Mouse (Mus musculus) embryonic facial prominence, embryonic 14.5 days (tissue): Measurements from ENCODE around the gene Gm11027. TPM values are rescaled to one million over a fixed set of nuclear protein-coding genes. Genes with fewer than 3 reads are reported as not detected.

Experiments used
- ATAC-seq: fragments of 200-750 bp; cut with Nextera tagmentation; 2 replicates; pipeline ENCODE4 v1.8.0; 2017; ENCODE audit warnings: low read depth, moderate number of reproducible peaks, moderate TSS enrichment
- DNase-seq: peaks from one replicate; pipeline ENCODE4 v3.0.0-alpha.2; 2015; ENCODE audit warnings: low spot score
- H3K27ac ChIP-seq: fragments of 300-500 bp; sonication (generic); replicated peaks from 2 replicates; pipeline ENCODE4 v1.5.1; 2014; ENCODE audit warnings: low read depth, mild to moderate bottlenecking, low read length, moderate library complexity
- H3K27me3 ChIP-seq: fragments of 300-500 bp; sonication (generic); replicated peaks from 2 replicates; pipeline ENCODE4 v1.6.1; 2014; ENCODE audit warnings: low read length; ENCODE audit not compliant: control insufficient read depth, insufficient read depth
- H3K36me3 ChIP-seq: fragments of 300-500 bp; sonication (generic); 2 replicates; pipeline ENCODE4 v1.6.1; 2014; ENCODE audit warnings: low read length, mixed read lengths; ENCODE audit not compliant: control insufficient read depth, insufficient read depth
- H3K4me1 ChIP-seq: fragments of 300-500 bp; sonication (generic); 2 replicates; pipeline ENCODE4 v1.6.1; 2014; ENCODE audit warnings: antibody characterized with exemption, low read length; ENCODE audit not compliant: control insufficient read depth, insufficient read depth
- H3K4me2 ChIP-seq: fragments of 300-500 bp; sonication (generic); 2 replicates; pipeline ENCODE4 v1.6.1; 2014; ENCODE audit warnings: low read depth, mild to moderate bottlenecking, low read length, moderate library complexity, mixed read lengths
- H3K4me3 ChIP-seq: fragments of 300-500 bp; sonication (generic); 2 replicates; pipeline ENCODE4 v1.5.1; 2014; ENCODE audit warnings: low read depth, mild to moderate bottlenecking, low read length
- H3K9ac ChIP-seq: fragments of 300-500 bp; sonication (generic); 2 replicates; pipeline ENCODE4 v1.6.1; 2014; ENCODE audit warnings: low read depth, mild to moderate bottlenecking, low read length, moderate library complexity, mixed read lengths
- H3K9me3 ChIP-seq: fragments of 300-500 bp; sonication (generic); 2 replicates; pipeline ENCODE4 v1.6.1; 2016; ENCODE audit warnings: low read length; ENCODE audit not compliant: control insufficient read depth
- WGBS: fragments of 180-500 bp; shearing (Covaris S2); extraction: QIAGEN DNeasy Blood & Tissue Kit; methylation state at CpG from one replicate; pipeline ENCODE4 v1.1.7; 2014; 5-methylcytosine and 5-hydroxymethylcytosine counted together
- microRNA-seq: library from miRNA; unstranded; fragments of <30 nt; microRNA quantifications from one replicate; pipeline ENCODE4, GENCODE M21; 2016; ENCODE audit warnings: borderline number of aligned reads
- polyA plus RNA-seq: library from polyadenylated mRNA; unstranded; fragments of >200 nt; fragmentation: Nextera tagmentation; extraction: Ambion mirVana; gene quantifications from 2 replicates; pipeline ENCODE4 v1.2.1, GENCODE M21; 2014

Gene Gm11027
- polyA plus RNA-seq, 1 experiment from 2014 or later: not detected

DNA sequence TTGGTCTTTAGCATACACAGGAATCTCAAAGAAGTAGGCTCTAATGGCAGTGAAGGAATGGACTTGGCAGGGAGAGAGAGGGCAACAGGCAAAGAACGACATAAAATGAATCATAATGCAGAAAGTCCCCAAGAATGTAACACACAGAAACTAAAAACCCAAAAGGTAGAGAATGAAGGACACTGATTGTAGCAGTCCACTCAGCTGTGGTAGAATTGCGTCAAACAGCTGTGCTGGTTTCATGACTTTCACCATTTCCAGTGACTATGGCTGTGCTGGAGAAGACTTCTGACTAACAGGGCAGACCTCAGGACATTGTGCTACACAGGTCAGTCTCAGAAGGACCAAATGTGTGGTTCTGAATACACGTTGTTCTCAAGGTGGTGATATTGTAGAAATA lies 32.7 kb downstream of the Gm11027 start:
- no peaks in the 10 kb centered on the region for H3K9me3 ChIP-seq
- 88% methylated on average over 3 of the region's 3 CpGs for WGBS
- ATAC-seq (no peak), DNase-seq (no peak)
- H3K9ac ChIP-seq: no peak overlapping the region
- H3K4me3 ChIP-seq: no peak overlapping the region
- H3K4me1 ChIP-seq: no peaks in the 10 kb centered on the region
- no peak overlapping the region for H3K4me2 ChIP-seq
- H3K27me3 ChIP-seq: no peaks in the 10 kb centered on the region
- no peaks in the 10 kb centered on the region for H3K36me3 ChIP-seq
- no peak overlapping the region for H3K27ac ChIP-seq

GRCm38 (mm10) chr12:116308612-116309011 lies 33.4 kb downstream of the Gm11027 start:
- Histone ChIP-seq H3K27me3 (no peaks in the 10 kb centered on the region), H3K36me3 (no peaks in the 10 kb centered on the region), H3K4me2 (no peak overlapping the region), H3K9ac (no peak overlapping the region), H3K4me1 (no peaks in the 10 kb centered on the region), H3K27ac (no peak overlapping the region), H3K9me3 (no peaks in the 10 kb centered on the region), H3K4me3 (no peak overlapping the region)
- no peak for ATAC-seq
- DNase-seq: no peak
- WGBS: 72% methylated on average over 2 of the region's 2 CpGs

DNA sequence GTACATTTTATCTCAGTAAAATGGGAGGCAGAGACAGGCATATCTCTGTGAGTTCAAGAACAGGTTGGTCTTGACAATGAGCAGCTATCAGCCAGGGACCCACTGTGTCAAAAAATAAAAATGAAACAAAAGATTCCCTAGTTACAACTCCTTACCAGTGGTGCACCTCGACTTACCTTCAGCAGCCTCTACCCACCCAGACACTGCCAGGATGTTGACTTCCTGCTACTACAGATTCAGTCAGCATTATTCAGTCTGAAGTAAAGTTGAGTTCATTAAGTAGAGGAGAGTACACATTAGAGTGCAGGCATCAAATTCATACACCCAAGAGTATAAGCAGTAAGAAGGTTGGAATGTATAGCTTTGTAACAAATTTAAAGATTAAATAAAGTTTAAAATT lies 38.6 kb downstream of the Gm11027 start:
- H3K9me3 ChIP-seq: no peaks in the 10 kb centered on the region
- no peaks in the 10 kb centered on the region for H3K27me3 ChIP-seq
- H3K9ac ChIP-seq: no peak overlapping the region
- no peak overlapping the region for H3K4me2 ChIP-seq
- no peaks in the 10 kb centered on the region for H3K36me3 ChIP-seq
- ATAC-seq (no peak), DNase-seq (no peak)
- H3K27ac ChIP-seq: no peak overlapping the region
- 88% methylated on average over 1 of the region's 1 CpGs for WGBS
- no peaks in the 10 kb centered on the region for H3K4me1 ChIP-seq
- no peak overlapping the region for H3K4me3 ChIP-seq

DNA sequence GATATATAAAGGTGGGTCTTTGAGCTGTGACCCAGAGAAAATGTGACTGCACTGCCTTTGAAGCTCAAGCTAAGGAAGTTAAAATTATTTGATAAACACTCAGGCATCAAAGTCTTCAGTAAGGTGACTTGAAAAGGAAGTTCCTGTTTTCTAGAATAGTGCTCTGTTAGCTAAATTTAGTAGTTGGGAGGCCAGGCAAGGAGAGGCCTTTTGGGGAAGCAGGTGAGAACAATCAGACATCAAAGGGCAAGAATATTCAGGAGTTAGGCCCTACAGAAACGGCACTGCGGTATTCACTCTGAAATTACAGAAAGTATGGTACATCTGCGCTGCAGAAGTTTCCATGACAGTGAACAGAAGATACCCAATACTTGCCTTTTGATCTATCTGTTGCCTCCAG lies 40.3 kb downstream of the Gm11027 start:
- no peak for DNase-seq
- Histone ChIP-seq H3K4me1 (no peaks in the 10 kb centered on the region), H3K4me3 (no peak overlapping the region), H3K27me3 (no peaks in the 10 kb centered on the region), H3K36me3 (no peaks in the 10 kb centered on the region), H3K9me3 (no peaks in the 10 kb centered on the region), H3K9ac (no peak overlapping the region), H3K27ac (no peak overlapping the region), H3K4me2 (no peak overlapping the region)
- no peak for ATAC-seq
- 66% methylated on average over 3 of the region's 3 CpGs for WGBS

DNA sequence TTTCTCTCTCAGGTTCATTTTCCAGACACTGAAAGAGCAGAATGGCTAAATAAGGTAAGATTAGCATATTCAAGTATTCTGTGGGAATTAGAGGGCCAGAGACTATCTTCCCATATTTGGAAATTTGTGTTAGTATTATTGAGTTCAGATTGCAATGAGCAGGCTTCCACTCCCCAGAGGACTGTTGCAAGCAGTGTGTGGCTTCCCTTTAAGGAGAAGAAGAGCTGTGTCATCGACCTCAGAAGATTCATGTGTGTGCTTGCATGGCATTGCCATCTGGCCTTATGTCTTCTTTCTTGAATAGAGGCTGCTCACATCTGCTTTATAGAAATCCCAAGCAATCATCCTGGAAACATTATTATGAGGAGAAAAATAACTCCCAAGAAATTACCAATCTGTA lies 42.6 kb downstream of the Gm11027 start:
- Histone ChIP-seq H3K27me3 (no peaks in the 10 kb centered on the region), H3K36me3 (no peaks in the 10 kb centered on the region), H3K4me2 (no peak overlapping the region), H3K4me3 (no peak overlapping the region), H3K9ac (no peak overlapping the region), H3K9me3 (no peaks in the 10 kb centered on the region), H3K27ac (no peak overlapping the region), H3K4me1 (no peaks in the 10 kb centered on the region)
- no peak for DNase-seq
- no peak for ATAC-seq
- 54% methylated on average over 1 of the region's 1 CpGs for WGBS

Small RNA genes within 50 kb of the gene (microRNA-seq; reads per million reads assigned to microRNA genes)
- gene Gm23190: not detected

Other genes with a start within 250 kb of the Gm11027 start
- gene Zfp386, start 227.7 kb upstream of the Gm11027 start, polyA plus RNA-seq: 41.7 and 51.2 TPM in 2 replicates
- gene Vipr2, start 197.7 kb upstream of the Gm11027 start, polyA plus RNA-seq: 3.6 and 3.8 TPM in 2 replicates
- 18.6 and 23.6 TPM in 2 replicates for gene Wdr60, start 12.4 kb upstream of the Gm11027 start, polyA plus RNA-seq
- 28.5 and 30.6 TPM in 2 replicates for gene Esyt2, start 5.8 kb downstream of the Gm11027 start, polyA plus RNA-seq
- gene Ncapg2, start 130.0 kb downstream of the Gm11027 start, polyA plus RNA-seq: 37.0 and 40.5 TPM in 2 replicates
- gene Ptprn2, start 210.3 kb downstream of the Gm11027 start, polyA plus RNA-seq: 0.30 and 0.65 TPM in 2 replicates